Mouse (Mus musculus): ENCODE results near the gene Gabrp.

Gabrp gene

GRCm38 (mm10) chr11:33578859-33579258 is at the start of gene Gabrp:
Gene Gabrp, minus strand, starts transcription at chr11:33578959.
- DNase-seq (ENCODE audit: low spot score) = no peak

- DNase-seq (ENCODE audit: low spot score) = no peak
Measured at GRCm38 (mm10) chr11:33627136-33627742, 48.5 kb upstream of the Gabrp start.

GRCm38 (mm10) chr11:33614218-33614617 is 35.5 kb upstream of the Gabrp start:
- peak; percentile 51 for DNase-seq (ENCODE audit: low spot score)

GRCm38 (mm10) chr11:33607784-33608183 is 29.0 kb upstream of the Gabrp start:
- DNase-seq (ENCODE audit: low spot score) = no peak

GRCm38 (mm10) chr11:33603174-33603573 is 24.4 kb upstream of the Gabrp start:
- DNase-seq (ENCODE audit: low spot score) = no peak

DNA sequence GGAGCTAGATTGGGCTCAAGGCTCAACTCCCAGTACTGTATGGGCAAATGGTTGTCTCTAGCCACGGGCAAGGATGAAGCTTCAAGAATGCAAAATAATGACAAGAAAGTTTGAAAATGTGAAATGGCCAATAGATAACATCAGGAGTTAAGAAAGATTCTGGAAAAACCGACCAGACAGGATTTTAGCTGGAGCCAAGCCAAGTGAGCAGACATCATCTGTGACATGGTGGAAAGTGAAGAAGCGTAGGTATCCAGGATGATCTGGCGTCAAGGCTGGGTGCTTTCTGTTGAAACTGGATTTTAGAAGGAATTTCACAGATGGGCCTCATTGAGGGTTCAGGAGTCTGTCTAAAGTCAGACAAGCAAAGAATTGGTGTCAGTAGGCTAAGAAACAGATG is 20.2 kb upstream of the Gabrp start, which contains the start of gene D130052B06Rik:
Gene D130052B06Rik (plus strand): TSS at position 317 of the 400 bp plus-strand sequence.
- no peak for DNase-seq (ENCODE audit: low spot score)

DNA sequence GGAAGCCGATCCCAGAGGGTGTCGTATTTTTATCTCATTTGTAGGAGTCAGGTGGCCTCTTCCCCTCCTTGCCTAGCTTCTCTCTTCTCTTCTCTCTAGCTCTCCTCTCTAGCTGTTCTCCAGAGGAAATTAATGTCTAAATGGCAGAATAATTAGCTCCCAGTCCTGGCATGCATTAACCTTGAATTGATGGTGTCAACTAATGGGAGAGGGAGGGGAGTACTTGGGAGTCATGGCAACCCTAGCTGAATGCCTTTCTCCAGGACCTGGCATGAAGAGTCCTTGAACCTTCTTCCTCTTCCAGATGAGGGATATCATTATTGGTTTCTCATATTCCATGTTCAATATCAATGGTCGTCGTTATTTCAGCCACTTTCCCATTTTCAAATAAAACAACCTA is 17.9 kb upstream of the Gabrp start:
- no peak for DNase-seq (ENCODE audit: low spot score)

- DNase-seq (ENCODE audit: low spot score) = no peak
Measured at GRCm38 (mm10) chr11:33592826-33593225, 14.1 kb upstream of the Gabrp start.

DNA sequence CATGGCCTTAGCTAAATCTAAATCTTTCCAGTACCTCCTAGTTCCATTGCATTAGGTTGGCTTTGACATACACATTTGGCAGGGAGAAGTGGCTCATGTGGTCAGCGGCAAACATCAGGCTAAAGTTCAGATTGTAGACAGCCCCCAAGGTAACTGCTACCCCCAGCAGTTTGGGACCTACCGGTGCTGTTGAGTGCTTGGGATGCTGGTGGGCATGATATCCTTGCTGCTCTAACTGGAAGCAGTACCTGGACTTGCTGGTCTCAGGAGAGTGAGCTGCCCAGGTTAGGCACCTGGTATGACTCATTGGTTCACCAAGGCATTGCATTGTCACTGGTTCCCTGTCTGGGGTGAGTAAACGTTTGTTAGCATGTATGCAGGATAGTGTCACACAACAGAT is 12.0 kb upstream of the Gabrp start:
- no peak for DNase-seq (ENCODE audit: low spot score)

GRCm38 (mm10) chr11:33586614-33587013 is 7.9 kb upstream of the Gabrp start:
- no peak for DNase-seq (ENCODE audit: low spot score)

- no peak for DNase-seq (ENCODE audit: low spot score)
Measured at GRCm38 (mm10) chr11:33579621-33580020, 862 bp upstream of the Gabrp start.

- DNase-seq (ENCODE audit: low spot score) = no peak
Measured at GRCm38 (mm10) chr11:33574944-33575343, 3.8 kb downstream of the Gabrp start.

- DNase-seq (ENCODE audit: low spot score) = no peak
Measured at GRCm38 (mm10) chr11:33570413-33570812, 8.3 kb downstream of the Gabrp start.

- DNase-seq (ENCODE audit: low spot score) = no peak
Measured at GRCm38 (mm10) chr11:33563921-33564320, 14.8 kb downstream of the Gabrp start.

GRCm38 (mm10) chr11:33554123-33554522 is 24.6 kb downstream of the Gabrp start:
- DNase-seq (ENCODE audit: low spot score) = no peak

DNA sequence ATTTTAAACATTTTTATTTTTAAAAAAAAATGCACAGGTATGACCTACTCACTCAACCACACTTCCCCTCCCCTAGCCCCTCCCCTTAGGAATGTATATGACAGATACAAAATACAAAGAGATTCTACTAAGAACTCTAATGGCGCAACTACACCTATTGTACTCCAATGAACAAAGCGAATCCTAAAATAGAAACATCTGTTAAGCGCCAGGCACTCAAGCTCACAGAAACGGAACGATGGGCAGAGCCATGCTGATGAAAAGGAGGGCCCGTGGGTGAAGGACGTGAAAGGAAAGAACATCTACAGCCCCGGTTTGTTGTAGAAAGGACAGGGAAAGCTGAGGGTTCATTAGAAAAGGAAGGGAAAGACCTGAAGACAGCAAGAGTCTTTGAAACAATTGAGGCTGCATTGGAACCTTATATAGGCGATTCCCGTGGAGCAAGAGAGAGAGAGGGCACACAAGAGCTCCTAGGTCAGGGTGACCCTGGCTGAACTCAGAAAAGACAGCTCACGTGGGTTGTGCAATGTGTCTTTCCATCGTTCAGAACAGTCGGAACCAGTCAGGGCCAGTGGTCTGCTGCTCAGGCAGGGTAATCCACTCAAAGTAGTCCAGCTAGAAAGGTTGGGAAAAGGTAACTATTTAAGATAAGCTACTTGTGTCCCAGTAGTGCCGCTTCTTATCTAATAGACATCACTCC is 27.7 kb downstream of the Gabrp start:
- DNase-seq (ENCODE audit: low spot score) = no peak

GRCm38 (mm10) chr11:33547386-33547785 is 31.4 kb downstream of the Gabrp start:
- DNase-seq (ENCODE audit: low spot score) = no peak

GRCm38 (mm10) chr11:33544945-33545344 is 33.8 kb downstream of the Gabrp start:
- DNase-seq (ENCODE audit: low spot score) = no peak

- no peak for DNase-seq (ENCODE audit: low spot score)
Measured at GRCm38 (mm10) chr11:33544121-33544520, 34.6 kb downstream of the Gabrp start.

GRCm38 (mm10) chr11:33537390-33538125 is 41.2 kb downstream of the Gabrp start:
- no peak for DNase-seq (ENCODE audit: low spot score)

GRCm38 (mm10) chr11:33536636-33537035 is 42.1 kb downstream of the Gabrp start:
- DNase-seq (ENCODE audit: low spot score) = no peak

- DNase-seq (ENCODE audit: low spot score) = no peak
Measured at GRCm38 (mm10) chr11:33534541-33534940, 44.2 kb downstream of the Gabrp start.

DNA sequence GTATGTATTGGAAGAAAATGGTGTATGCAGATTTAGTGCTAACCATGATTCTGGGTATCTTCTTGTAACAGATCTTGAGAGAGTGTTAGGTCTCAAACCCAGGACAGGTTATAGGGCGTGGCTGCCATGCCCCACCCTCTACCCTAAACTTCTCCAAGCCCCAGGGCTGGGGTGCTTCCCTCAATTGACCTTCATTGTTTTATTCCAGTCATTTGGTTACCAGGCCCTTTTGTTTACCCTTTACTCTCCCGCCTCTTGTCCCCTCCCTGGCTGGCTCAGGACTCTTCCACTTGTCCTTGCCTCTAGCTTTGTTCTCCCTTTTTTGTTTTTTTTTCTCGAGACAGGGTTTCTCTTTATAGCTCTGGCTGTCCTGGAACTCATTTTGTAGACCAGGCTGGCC is 45.2 kb downstream of the Gabrp start:
- no peak for DNase-seq (ENCODE audit: low spot score)
